Mouse (Mus musculus): ENCODE data around the gene Sh2b1.

GRCm38 (mm10) chr7:126449991-126450390 lies 25.2 kb downstream of the Sh2b1 start:
- TF ChIP-seq CTCF (IDR thresholded peaks at IDR 0.05; ENCODE audit: insufficient read depth, low read depth, low read length): no peak
- TF ChIP-seq POLR2A (IDR thresholded peaks at IDR 0.05; ENCODE audit: insufficient read depth, low read depth, low read length): no peak

All from olfactory bulb, adult 2 months (tissue).